Mouse (Mus musculus) embryonic fibroblast, embryonic 13.5 days (primary cell): Measurements from ENCODE around the gene Mylk.

Source experiments
- CTCF ChIP-seq: IDR thresholded peaks from 2 replicates; pipeline ENCODE4 v1.5.1; 2011; ENCODE audit warnings: mild to moderate bottlenecking, control low read depth, low read length, moderate library complexity, borderline replicate concordance; ENCODE audit not compliant: insufficient read depth
- POLR2A ChIP-seq: IDR thresholded peaks from 2 replicates; pipeline ENCODE4 v1.6.1; 2011; ENCODE audit warnings: low read depth, mild to moderate bottlenecking, control low read depth, low read length, moderate library complexity

GRCm38 (mm10) chr16:34784675-34785074 lies 39.7 kb downstream of the Mylk start:
- TF ChIP-seq CTCF = no peak
- no peak for TF ChIP-seq POLR2A
